Mouse (Mus musculus) gastrocnemius, postnatal 25 days (tissue): ENCODE results near the gene Nat9. TPM values are rescaled to one million over a fixed set of nuclear protein-coding genes. Genes with fewer than 3 reads are reported as not detected.

Experiments
- DNase-seq: peaks from one replicate; pipeline ENCODE4 v3.0.0; 2022
- long read RNA-seq, 2 experiments: library from polyadenylated mRNA; stranded (forward); transcript quantifications; one replicate each; pipeline ENCODE4 v2.0.0; 2021
- total RNA-seq, 2 experiments: library from RNA; stranded (reverse); gene quantifications; 1 replicate in 1 of 2; 2 replicates in 1 of 2; pipeline ENCODE4 v1.2.3; 2021

The Nat9 gene
- 10 to 100 TPM; 10.7 to 13.2 TPM for total RNA-seq
- long read RNA-seq, experiment 1, transcript Nat9-203 (7 exons, 1,204 nt) = major isoform, 8 of 13 reads
- long read RNA-seq, experiment 1, partial matches to known transcripts = 1 of 13 reads
- long read RNA-seq, experiment 1, other reads (novel, unspliced or antisense) = 1 of 13 reads
- long read RNA-seq, experiment 2, transcript Nat9-203 (7 exons, 1,204 nt) = major isoform, 15 of 21 reads
- long read RNA-seq, experiment 2, partial matches to known transcripts = 2 of 21 reads
- long read RNA-seq, experiment 2, other reads (novel, unspliced or antisense) = 1 of 21 reads

GRCm38 (mm10) chr11:115187693-115188092, at the start of gene Nat9:
TSS of gene Nat9 (minus strand) at chr11:115187859.
- DNase-seq = no peak

GRCm38 (mm10) chr11:115236570-115236969, 48.9 kb upstream of the Nat9 start:
- DNase-seq = no peak

- no peak for DNase-seq
These were observed 46.8 kb upstream of the Nat9 start for GRCm38 (mm10) chr11:115234320-115235044.

GRCm38 (mm10) chr11:115233526-115234290, 46.0 kb upstream of the Nat9 start:
- no peak for DNase-seq

- DNase-seq = no peak
These were observed 45.2 kb upstream of the Nat9 start for GRCm38 (mm10) chr11:115232889-115233288.

- DNase-seq = no peak
These were observed 44.3 kb upstream of the Nat9 start for GRCm38 (mm10) chr11:115231924-115232323.

- DNase-seq = no peak
These were observed 43.7 kb upstream of the Nat9 start for GRCm38 (mm10) chr11:115231168-115231915.

- DNase-seq = peak; percentile 48
These were observed 41.6 kb upstream of the Nat9 start for GRCm38 (mm10) chr11:115229021-115229930.

- peak; percentile 57 for DNase-seq
These were observed 40.8 kb upstream of the Nat9 start for GRCm38 (mm10) chr11:115228430-115228829.

GRCm38 (mm10) chr11:115227640-115228039, 40.0 kb upstream of the Nat9 start:
- DNase-seq = no peak

GRCm38 (mm10) chr11:115226811-115227491, 39.3 kb upstream of the Nat9 start:
- peak; percentile 41 for DNase-seq

- DNase-seq = no peak
These were observed 37.6 kb upstream of the Nat9 start for GRCm38 (mm10) chr11:115225301-115225700.

GRCm38 (mm10) chr11:115224889-115225288, 37.2 kb upstream of the Nat9 start:
- DNase-seq = no peak

GRCm38 (mm10) chr11:115223877-115224276, 36.2 kb upstream of the Nat9 start:
- no peak for DNase-seq

GRCm38 (mm10) chr11:115223451-115223850, 35.8 kb upstream of the Nat9 start:
- DNase-seq = no peak

GRCm38 (mm10) chr11:115222570-115222969, 34.9 kb upstream of the Nat9 start:
- DNase-seq = no peak

GRCm38 (mm10) chr11:115222077-115222476, 34.4 kb upstream of the Nat9 start:
- no peak for DNase-seq

GRCm38 (mm10) chr11:115219685-115220084, 32.0 kb upstream of the Nat9 start:
- DNase-seq = no peak

- DNase-seq = peak; percentile 57
These were observed 31.6 kb upstream of the Nat9 start for GRCm38 (mm10) chr11:115219263-115219662.
